Mouse (Mus musculus): ENCODE data around the gene Dhrs7.

DNA sequence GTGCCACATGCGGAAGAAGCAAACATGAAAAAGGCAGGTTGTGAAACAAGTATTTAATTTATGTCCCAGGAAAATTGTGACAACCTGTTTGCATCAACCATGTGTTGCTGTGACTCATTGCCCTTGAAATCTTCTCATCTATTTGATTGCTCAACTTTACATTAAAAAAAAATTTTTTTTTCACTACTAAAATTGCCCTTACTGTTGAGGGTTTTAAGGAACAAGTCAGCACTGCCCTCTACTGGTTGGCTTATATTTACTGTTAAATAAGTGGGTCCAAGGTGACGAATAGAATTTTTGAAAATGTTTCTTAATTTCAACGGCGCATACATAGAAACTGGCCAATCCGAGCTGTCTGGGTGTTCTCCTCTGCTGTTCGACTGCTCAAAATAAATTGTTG, 29.2 kb upstream of the Dhrs7 start:
- TF ChIP-seq POLR2A (IDR thresholded peaks at IDR 0.05; ENCODE audit: low read depth, low read length), result no peak
- TF ChIP-seq CTCF (IDR thresholded peaks at IDR 0.05; ENCODE audit: extremely low read depth, insufficient read length, insufficient replicate concordance, low read depth, low read length), result no peak
